Mouse (Mus musculus) embryonic facial prominence, embryonic 11.5 days (tissue): ENCODE measurements at regions not wholly inside any gene's neighbourhood (a gene's known extent, or its start where the extent isn't known, plus 50 kb on each side); places are given as distances from the start of the nearest gene placed in this dataset.
"Not testable (repeated sequence)": the region's sequence is repeated elsewhere in the genome, so short reads cannot be mapped to it uniquely, and the experiment has no call there.

Experiments
- ATAC-seq: fragments of 200-750 bp; cut with Nextera tagmentation; replicated peaks from 2 replicates; pipeline ENCODE4 v1.8.0; 2017; ENCODE audit warnings: low read depth; ENCODE audit not compliant: insufficient number of reproducible peaks, low FRiP score, low TSS enrichment
- DNase-seq: peaks from one replicate; pipeline ENCODE4 v3.0.0-alpha.2; 2015; ENCODE audit warnings: low spot score
- H3K27ac ChIP-seq: fragments of 300-500 bp; sonication (generic); replicated peaks from 2 replicates; pipeline ENCODE4 v1.5.1; 2014; ENCODE audit warnings: mild to moderate bottlenecking, low read depth, low read length, control low read depth
- H3K27me3 ChIP-seq: fragments of 300-500 bp; sonication (generic); 2 replicates; pipeline ENCODE4 v1.6.1; 2014; ENCODE audit warnings: mild to moderate bottlenecking, low read length, moderate library complexity, mixed read lengths; ENCODE audit not compliant: control insufficient read depth, insufficient read depth
- H3K36me3 ChIP-seq: fragments of 300-500 bp; sonication (generic); replicated peaks from 2 replicates; pipeline ENCODE4 v1.6.1; 2014; ENCODE audit warnings: low read depth, mild to moderate bottlenecking, low read length, moderate library complexity, mixed read lengths; ENCODE audit not compliant: control insufficient read depth, insufficient read depth
- H3K4me1 ChIP-seq: fragments of 300-500 bp; sonication (generic); 2 replicates; pipeline ENCODE4 v1.6.1; 2014; ENCODE audit warnings: low read length, mixed read lengths; ENCODE audit not compliant: control insufficient read depth, insufficient read depth
- H3K4me2 ChIP-seq: fragments of 300-500 bp; sonication (generic); 2 replicates; pipeline ENCODE4 v1.6.1; 2014; ENCODE audit warnings: low read depth, mild to moderate bottlenecking, control low read depth, low read length, moderate library complexity
- H3K4me3 ChIP-seq: fragments of 300-500 bp; sonication (generic); 2 replicates; pipeline ENCODE4 v1.5.1; 2014; ENCODE audit warnings: low read depth, low read length, control low read depth
- H3K9ac ChIP-seq: fragments of 300-500 bp; sonication (generic); replicated peaks from 2 replicates; pipeline ENCODE4 v1.6.1; 2014; ENCODE audit warnings: mild to moderate bottlenecking, control low read depth, low read length
- H3K9me3 ChIP-seq: fragments of 300-500 bp; sonication (generic); replicated peaks from 2 replicates; pipeline ENCODE4 v1.6.1; 2016; ENCODE audit warnings: mild to moderate bottlenecking, low read length, inconsistent platforms, mixed read lengths; ENCODE audit not compliant: control insufficient read depth
- WGBS: fragments of 180-500 bp; shearing (Covaris S2); extraction: QIAGEN DNeasy Blood & Tissue Kit; methylation state at CpG from one replicate; pipeline ENCODE4 v1.1.7; 2014; 5-methylcytosine and 5-hydroxymethylcytosine counted together

- WGBS, result 92% methylated on average over 4 of the region's 4 CpGs
- no peaks in the 10 kb centered on the region for H3K36me3 ChIP-seq
- no peak for DNase-seq
- no peaks in the 10 kb centered on the region for H3K9me3 ChIP-seq
- no peaks in the 10 kb centered on the region for H3K4me1 ChIP-seq
- H3K4me2 ChIP-seq, result no peak overlapping the region
- no peaks in the 10 kb centered on the region for H3K27me3 ChIP-seq
- no peak overlapping the region for H3K9ac ChIP-seq
- H3K4me3 ChIP-seq, result no peak overlapping the region
- no peak overlapping the region for H3K27ac ChIP-seq
- no peak for ATAC-seq
Observed at GRCm38 (mm10) chr17:91333790-91334189, 240.9 kb upstream of the Nrxn1 start.

DNA sequence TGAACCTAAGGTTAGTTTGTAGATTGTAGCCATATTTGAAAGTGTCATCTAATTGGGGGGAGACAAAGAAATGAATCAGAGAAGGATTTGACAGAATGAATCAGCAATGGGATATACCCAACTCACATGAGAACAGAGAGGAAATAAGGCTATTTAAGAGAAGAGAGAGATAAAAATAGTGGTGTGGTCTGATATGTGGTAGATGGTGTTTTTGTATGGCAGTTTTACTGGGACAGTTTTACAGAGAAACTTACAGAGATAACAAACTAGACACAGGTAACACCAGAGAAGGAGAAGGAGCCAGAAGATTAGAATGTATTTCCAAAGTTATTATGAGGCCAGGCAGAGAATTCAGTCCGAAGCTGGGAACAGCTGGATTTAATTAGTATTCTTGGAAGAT, 240.3 kb upstream of the Nrxn1 start:
- no peaks in the 10 kb centered on the region for H3K27me3 ChIP-seq
- WGBS, result 50% methylated on average over 1 of the region's 1 CpGs
- no peaks in the 10 kb centered on the region for H3K4me1 ChIP-seq
- no peaks in the 10 kb centered on the region for H3K36me3 ChIP-seq
- no peak overlapping the region for H3K4me3 ChIP-seq
- peak; percentile 13 for DNase-seq
- H3K27ac ChIP-seq, result no peak overlapping the region
- ATAC-seq, result no peak
- H3K9me3 ChIP-seq, result no peaks in the 10 kb centered on the region
- H3K9ac ChIP-seq, result no peak overlapping the region
- H3K4me2 ChIP-seq, result no peak overlapping the region

DNA sequence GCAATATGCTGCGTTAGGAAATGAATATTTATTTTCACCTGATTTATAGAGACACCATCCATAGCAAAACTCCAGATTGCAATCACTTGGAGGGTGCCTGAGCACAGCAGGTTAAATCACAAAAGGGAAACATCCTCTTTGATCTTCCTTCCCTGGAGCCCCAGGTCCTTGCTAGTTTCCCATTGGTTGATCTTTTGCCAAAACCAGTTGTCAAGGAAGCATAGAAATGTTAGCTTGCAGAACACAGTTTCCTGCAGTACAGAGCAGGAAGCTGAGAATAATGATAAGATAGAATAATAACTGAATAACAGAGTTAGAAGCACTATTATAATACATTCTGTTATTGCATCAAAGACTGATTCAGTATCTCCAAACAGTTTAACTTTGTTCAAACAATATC, 231.5 kb upstream of the Nrxn1 start:
- no peak for DNase-seq
- Histone ChIP-seq H3K27me3 (no peaks in the 10 kb centered on the region), H3K9ac (no peak overlapping the region), H3K4me2 (no peak overlapping the region), H3K36me3 (no peaks in the 10 kb centered on the region), H3K4me1 (no peaks in the 10 kb centered on the region), H3K27ac (no peak overlapping the region), H3K9me3 (no peaks in the 10 kb centered on the region), H3K4me3 (no peak overlapping the region)
- no peak for ATAC-seq
- WGBS, result 73% methylated on average over 1 of the region's 1 CpGs

GRCm38 (mm10) chr17:91286875-91287274, 194.0 kb upstream of the Nrxn1 start:
- Histone ChIP-seq H3K4me3 (no peak overlapping the region), H3K27me3 (no peaks in the 10 kb centered on the region), H3K4me2 (no peak overlapping the region), H3K27ac (no peak overlapping the region), H3K4me1 (no peaks in the 10 kb centered on the region), H3K36me3 (no peaks in the 10 kb centered on the region), H3K9ac (no peak overlapping the region), H3K9me3 (no peaks in the 10 kb centered on the region)
- ATAC-seq (no peak), DNase-seq (no peak)

DNA sequence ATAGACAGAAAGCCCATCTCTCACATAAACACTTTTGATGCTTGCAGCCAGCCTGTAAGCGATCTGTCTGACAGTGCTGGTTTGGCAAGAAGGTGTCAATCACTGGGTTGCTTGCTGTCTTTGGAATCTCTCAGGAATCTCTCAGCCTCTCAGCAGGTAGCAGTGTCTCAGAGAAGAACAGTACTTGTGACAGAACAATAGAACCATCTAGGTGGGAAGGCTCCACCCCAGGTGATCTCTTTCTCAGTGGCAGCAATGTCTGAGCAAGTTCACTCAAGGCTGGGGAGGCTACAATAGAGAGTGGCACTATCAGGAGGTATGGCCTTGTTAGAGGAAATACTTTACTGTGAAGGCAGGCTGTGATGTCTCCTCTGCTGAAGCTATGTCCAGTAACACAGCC, 181.5 kb upstream of the Nrxn1 start:
- Histone ChIP-seq H3K27ac (no peak overlapping the region), H3K9ac (no peak overlapping the region), H3K4me1 (no peaks in the 10 kb centered on the region), H3K36me3 (no peaks in the 10 kb centered on the region), H3K9me3 (no peaks in the 10 kb centered on the region), H3K4me2 (no peak overlapping the region), H3K4me3 (no peak overlapping the region), H3K27me3 (no peaks in the 10 kb centered on the region)
- WGBS, result 87% methylated on average over 1 of the region's 1 CpGs
- ATAC-seq (no peak), DNase-seq (no peak)

DNA sequence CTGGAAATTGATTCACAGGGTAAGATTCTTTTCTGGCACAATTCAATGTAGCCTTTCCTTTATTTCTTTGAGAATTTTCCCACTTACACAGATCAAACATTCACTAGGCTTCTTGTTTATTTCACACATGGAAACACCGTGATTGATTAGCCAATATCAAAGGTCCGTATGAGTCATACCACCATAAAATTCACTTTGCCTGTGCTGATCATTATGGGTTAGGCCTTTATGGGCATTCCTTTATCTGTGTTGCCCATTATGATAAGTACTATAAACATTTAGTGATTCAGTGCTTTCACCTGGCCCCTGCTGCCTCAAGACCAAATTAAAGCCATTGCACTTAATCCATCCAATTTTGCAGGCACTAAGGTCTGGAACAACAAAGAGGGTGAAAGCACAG, 145.8 kb upstream of the Nrxn1 start:
- WGBS, result 94% methylated on average over 2 of the region's 2 CpGs
- no peak for ATAC-seq
- H3K4me3 ChIP-seq, result no peak overlapping the region
- no peaks in the 10 kb centered on the region for H3K27me3 ChIP-seq
- no peak for DNase-seq
- no peaks in the 10 kb centered on the region for H3K9me3 ChIP-seq
- H3K36me3 ChIP-seq, result no peaks in the 10 kb centered on the region
- H3K9ac ChIP-seq, result no peak overlapping the region
- no peak overlapping the region for H3K4me2 ChIP-seq
- H3K4me1 ChIP-seq, result no peaks in the 10 kb centered on the region
- H3K27ac ChIP-seq, result no peak overlapping the region

- H3K27me3 ChIP-seq, H3K4me3 ChIP-seq, H3K4me2 ChIP-seq, H3K9me3 ChIP-seq, DNase-seq, H3K27ac ChIP-seq, H3K9ac ChIP-seq, ATAC-seq, H3K4me1 ChIP-seq, H3K36me3 ChIP-seq: not testable (repeated sequence)
- WGBS, result 93% methylated on average over 14 of the region's 14 CpGs
Observed at GRCm38 (mm10) chr17:91236653-91237052, 143.8 kb upstream of the Nrxn1 start.

DNA sequence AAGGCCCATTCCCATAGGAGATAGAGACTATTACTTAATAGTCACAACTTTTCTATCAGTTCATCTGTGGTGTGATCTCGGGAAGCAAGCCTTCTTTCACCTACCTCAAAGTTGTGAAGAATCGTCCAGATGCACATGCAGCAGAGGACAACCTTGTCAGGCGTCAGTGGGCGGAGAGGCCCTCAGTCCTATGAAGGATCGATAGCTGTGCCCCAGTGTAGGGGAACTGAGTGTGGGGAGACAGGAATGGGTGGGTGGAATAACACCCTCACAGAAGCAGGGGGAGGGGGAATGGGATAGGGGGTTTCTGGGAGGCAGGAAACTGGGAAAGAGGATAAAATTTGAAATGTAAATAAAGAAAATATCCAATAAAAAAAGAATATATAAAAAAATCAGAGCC, 133.5 kb upstream of the Nrxn1 start:
- Histone ChIP-seq H3K4me2 (no peak overlapping the region), H3K27me3 (no peaks in the 10 kb centered on the region), H3K27ac (no peak overlapping the region), H3K9me3 (no peaks in the 10 kb centered on the region), H3K36me3 (no peaks in the 10 kb centered on the region), H3K9ac (no peak overlapping the region), H3K4me1 (no peaks in the 10 kb centered on the region), H3K4me3 (no peak overlapping the region)
- ATAC-seq (no peak), DNase-seq (no peak)
- 80% methylated on average over 5 of the region's 5 CpGs for WGBS

GRCm38 (mm10) chr17:91225916-91226315, 133.0 kb upstream of the Nrxn1 start:
- no peaks in the 10 kb centered on the region for H3K9me3 ChIP-seq
- ATAC-seq, result no peak
- no peak overlapping the region for H3K27ac ChIP-seq
- no peak overlapping the region for H3K4me3 ChIP-seq
- no peak for DNase-seq
- H3K27me3 ChIP-seq, result no peaks in the 10 kb centered on the region
- H3K36me3 ChIP-seq, result no peaks in the 10 kb centered on the region
- H3K9ac ChIP-seq, result no peak overlapping the region
- H3K4me2 ChIP-seq, result no peak overlapping the region
- H3K4me1 ChIP-seq, result no peaks in the 10 kb centered on the region
- WGBS, result 86% methylated on average over 4 of the region's 4 CpGs
